Mouse (Mus musculus) adrenal gland, postnatal 14 days (tissue): ENCODE measurements at regions not wholly inside any gene's neighbourhood (a gene's known extent, or its start where the extent isn't known, plus 50 kb on each side); places are given as distances from the start of the nearest gene placed in this dataset.

ENCODE experiments used
- DNase-seq: peaks from one replicate; pipeline ENCODE4 v3.0.0; 2021; ENCODE audit warnings: mixed read lengths

- peak; percentile 43 for DNase-seq
Observed at GRCm38 (mm10) chr3:73134316-73134715, 76.7 kb upstream of the Slitrk3 start.

DNA sequence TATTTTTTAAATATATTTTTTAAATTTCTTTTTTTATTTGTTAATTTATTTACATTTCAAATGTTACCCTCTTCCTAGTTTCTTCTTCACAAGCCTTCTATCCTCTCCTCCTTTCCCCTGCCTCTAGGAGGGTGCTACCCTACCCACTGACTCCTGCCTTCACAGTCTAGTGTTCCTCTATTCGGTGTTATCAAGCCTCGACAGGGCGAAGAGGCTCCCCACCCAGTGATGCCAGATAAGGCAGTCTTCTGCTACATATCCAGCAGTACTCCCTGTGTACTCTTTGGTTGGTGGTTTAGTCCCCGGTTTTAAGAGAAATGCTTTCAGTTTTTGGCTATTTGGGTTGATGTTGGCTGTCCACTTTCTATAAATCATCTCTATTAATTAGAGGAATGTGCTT, 67.5 kb upstream of the Slitrk3 start:
- DNase-seq, result no peak

GRCm38 (mm10) chr3:73109102-73109501, 51.5 kb upstream of the Slitrk3 start:
- DNase-seq, result no peak
